23 mouse cellular contexts compared by ENCODE assay signal in the genomic region with DNA sequence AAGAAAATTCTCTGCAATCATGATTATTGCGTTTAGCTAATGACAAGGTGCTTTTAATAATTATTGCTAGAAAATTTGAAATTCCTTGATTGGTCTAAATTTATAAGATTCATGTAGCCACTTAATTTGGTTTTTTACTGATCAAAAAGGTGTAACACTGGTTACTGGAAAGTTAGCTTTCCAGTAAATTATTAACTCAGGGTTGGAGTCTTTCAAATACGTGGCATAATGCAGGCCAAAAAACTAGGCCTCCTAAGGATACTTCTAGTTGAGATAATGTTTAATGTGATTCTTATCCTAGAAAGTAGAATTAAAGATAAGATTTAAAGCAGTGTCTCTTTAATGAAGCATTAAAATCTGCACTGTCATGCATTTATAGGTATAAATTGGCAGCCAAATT. TPM values are rescaled to one million over a fixed set of nuclear protein-coding genes. Genes with fewer than 3 reads are reported as not detected.
"Had no signal": no experiment of that assay in that cellular context is flagged by ENCODE, and none has a peak within 500 bp of the region (broad histone marks: within the 10 kb centered on the region; RNA-seq: fewer than 3 reads in every experiment).

No protein-coding gene starts in this region.

RNA-seq across cellular contexts. Expression of gene Serpina3n, which starts 28.2 kb away (rescaled TPM):
- total RNA-seq: common myeloid progenitor, adult 5-6 weeks; granulocyte monocyte progenitor cell, adult 5-6 weeks had no signal
- polyA plus RNA-seq: embryonic facial prominence, embryonic 10.5 days; embryonic facial prominence, embryonic 13.5 days; erythroblast, embryonic 14.5 days; forebrain, embryonic 10.5 days; forebrain, embryonic 11.5 days; forebrain, embryonic 12.5 days; forebrain, embryonic 13.5 days; forebrain, embryonic 14.5 days; forebrain, embryonic 15.5 days; forebrain, embryonic 16.5 days had no signal

RNA-seq across cellular contexts. Expression of gene Serpina3k, which starts 40.1 kb away (rescaled TPM):
- total RNA-seq: common myeloid progenitor, adult 5-6 weeks; forebrain, postnatal 0 days; gastrocnemius, postnatal 14 days; granulocyte monocyte progenitor cell, adult 5-6 weeks; heart, adult 18-20 months had no signal
- polyA plus RNA-seq: cortical plate, adult 2 months; embryonic facial prominence, embryonic 10.5 days; embryonic facial prominence, embryonic 11.5 days; embryonic facial prominence, embryonic 12.5 days; embryonic facial prominence, embryonic 13.5 days; embryonic facial prominence, embryonic 14.5 days; embryonic facial prominence, embryonic 15.5 days; erythroblast, embryonic 14.5 days; forebrain, embryonic 10.5 days; forebrain, embryonic 11.5 days; forebrain, embryonic 12.5 days; forebrain, embryonic 13.5 days; forebrain, embryonic 14.5 days; forebrain, embryonic 15.5 days; forebrain, embryonic 16.5 days; forebrain, postnatal 0 days; frontal cortex, adult 2 months; heart, adult 2 months had no signal

RNA-seq across cellular contexts. Expression of gene Serpina3m, which starts 40.1 kb away (rescaled TPM):
- total RNA-seq: common myeloid progenitor, adult 5-6 weeks; forebrain, postnatal 0 days; gastrocnemius, adult 2 months; gastrocnemius, postnatal 14 days; granulocyte monocyte progenitor cell, adult 5-6 weeks; heart, adult 2 months had no signal
- polyA plus RNA-seq: cortical plate, adult 2 months; embryonic facial prominence, embryonic 10.5 days; embryonic facial prominence, embryonic 11.5 days; embryonic facial prominence, embryonic 12.5 days; embryonic facial prominence, embryonic 13.5 days; embryonic facial prominence, embryonic 14.5 days; embryonic facial prominence, embryonic 15.5 days; erythroblast, embryonic 14.5 days; forebrain, embryonic 10.5 days; forebrain, embryonic 11.5 days; forebrain, embryonic 12.5 days; forebrain, embryonic 13.5 days; forebrain, embryonic 14.5 days; forebrain, embryonic 15.5 days; forebrain, embryonic 16.5 days; forebrain, postnatal 0 days; frontal cortex, adult 2 months; heart, adult 2 months had no signal
